Mouse (Mus musculus): ENCODE data around the gene Gdpd3. TPM values are rescaled to one million over a fixed set of nuclear protein-coding genes. Genes with fewer than 3 reads are reported as not detected.
A peak's percentile ranks its signal among the peaks of the same experiment; 100 is the strongest.

The Gdpd3 gene
- polyA plus RNA-seq, 1 experiment = 35.7 TPM

DNA sequence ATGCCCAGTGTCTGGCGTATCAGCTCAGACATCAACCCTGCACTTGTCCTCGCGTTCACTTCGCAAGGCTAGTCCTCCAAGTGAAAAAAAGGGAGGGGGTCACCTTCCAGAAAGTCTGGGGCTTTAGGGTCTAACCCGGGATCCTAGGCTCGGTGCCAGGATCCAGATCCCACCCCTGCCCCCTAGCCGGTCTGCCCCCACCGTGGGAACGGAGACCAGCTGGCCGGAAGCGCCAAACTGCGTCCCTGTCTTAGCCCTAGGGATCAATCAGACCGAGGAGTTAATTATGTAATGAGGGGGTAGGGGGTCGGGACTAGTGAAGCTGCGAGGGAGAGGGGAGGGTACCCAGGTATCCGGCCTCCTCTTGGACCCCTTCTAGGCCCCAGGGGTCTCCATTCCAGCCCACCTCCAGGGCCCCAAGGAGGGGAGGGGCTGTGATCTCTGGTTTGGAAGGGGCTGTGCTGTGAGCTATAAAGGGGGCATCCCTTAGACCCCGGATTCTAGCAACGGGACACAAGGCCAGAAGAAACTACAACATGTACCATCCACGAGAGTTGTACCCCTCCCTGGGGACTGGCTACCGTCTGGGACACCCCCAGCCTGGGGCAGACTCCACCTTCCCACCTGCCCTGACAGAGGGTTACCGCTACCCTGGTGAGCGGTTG lies 15.0 kb downstream of the Gdpd3 start, which contains the start of gene Tbx6:
Gene Tbx6 (plus strand): TSS at position 513 of the 665 bp plus-strand sequence.
- 14% methylated on average over 22 of the region's 22 CpGs for WGBS

DNA sequence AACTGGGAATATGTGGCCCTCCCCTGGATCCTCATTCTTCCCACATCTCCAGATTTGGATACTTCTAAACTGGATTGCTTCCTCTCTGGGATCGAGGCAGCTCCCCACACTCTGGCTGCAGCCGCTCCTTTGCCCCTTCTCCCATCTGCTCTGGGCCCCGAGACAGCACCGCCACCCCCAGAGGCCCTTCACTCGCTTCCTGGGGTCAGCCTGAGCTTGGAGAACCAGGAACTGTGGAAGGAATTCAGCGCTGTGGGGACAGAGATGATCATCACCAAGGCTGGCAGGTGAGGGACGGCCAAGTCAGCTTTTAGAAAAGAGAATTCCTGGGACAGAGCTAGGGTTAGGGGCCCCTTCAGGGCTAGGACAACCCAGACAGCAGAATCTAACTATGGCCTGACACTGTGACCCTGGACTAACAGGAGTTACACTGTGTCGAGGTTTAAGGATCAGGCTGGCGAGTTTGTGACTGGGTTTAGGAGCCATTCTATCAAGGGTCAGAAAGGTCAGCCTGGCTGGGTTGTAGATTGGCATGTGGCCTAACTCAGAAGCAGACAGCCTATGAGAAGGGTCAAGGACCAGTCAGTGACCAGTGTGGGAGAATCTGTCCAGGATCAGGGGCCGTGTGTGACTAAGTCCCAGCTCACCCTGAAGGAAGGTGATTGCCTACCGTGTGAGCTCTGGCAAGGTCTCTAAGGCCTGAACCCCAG lies 15.7 kb downstream of the Gdpd3 start:
- no peak for DNase-seq
- no peak overlapping the region for H3K4me3 ChIP-seq (replicated peaks; ENCODE audit: extremely low read depth, low read depth, low read length)
- 57% methylated on average over 11 of the region's 11 CpGs for whole genome bisulfite sequencing
- peaks cover 21% of the 10 kb centered on the region for H3K4me1 ChIP-seq (ENCODE audit: control insufficient read depth, insufficient read depth, low read length)
- no peak for TF ChIP-seq POLR2A (IDR thresholded peaks at IDR 0.05; ENCODE audit: borderline replicate concordance, extremely low read depth, low read depth, low read length)
- no peak for TF ChIP-seq CTCF (IDR thresholded peaks at IDR 0.05; ENCODE audit: insufficient read depth, low read length)

More for the DNA sequence above, 15.0 kb downstream of the Gdpd3 start, which contains the start of gene Tbx6:
- peak within 1 kb of the TSS; percentile 31 for H3K4me3 ChIP-seq (replicated peaks; ENCODE audit: extremely low read depth, low read depth, low read length)
- peaks cover 21% of the 10 kb centered on the region for H3K4me1 ChIP-seq (ENCODE audit: control insufficient read depth, insufficient read depth, low read length)
- TF ChIP-seq CTCF (IDR thresholded peaks at IDR 0.05; ENCODE audit: insufficient read depth, low read length) (no peak), POLR2A (IDR thresholded peaks at IDR 0.05; ENCODE audit: borderline replicate concordance, extremely low read depth, low read depth, low read length) (peak; percentile 38; the same call in 1 of the 2 replicates)
- no peak for DNase-seq

DNA sequence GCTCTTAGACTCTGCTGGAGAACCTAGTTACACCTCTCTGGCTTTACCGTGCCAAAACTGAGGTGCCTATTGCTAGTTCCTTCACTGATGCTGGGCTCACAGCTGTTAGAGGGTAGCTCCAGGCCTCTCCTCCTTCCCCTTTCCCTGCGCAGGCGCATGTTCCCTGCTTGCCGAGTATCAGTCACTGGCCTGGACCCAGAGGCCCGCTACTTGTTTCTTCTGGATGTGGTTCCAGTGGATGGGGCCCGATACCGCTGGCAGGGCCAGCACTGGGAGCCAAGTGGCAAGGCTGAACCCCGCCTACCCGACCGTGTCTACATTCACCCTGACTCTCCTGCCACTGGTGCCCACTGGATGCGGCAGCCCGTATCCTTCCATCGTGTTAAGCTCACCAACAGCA lies 16.6 kb downstream of the Gdpd3 start:
- no peak for TF ChIP-seq POLR2A (IDR thresholded peaks at IDR 0.05; ENCODE audit: borderline replicate concordance, extremely low read depth, low read depth, low read length)
- TF ChIP-seq CTCF (IDR thresholded peaks at IDR 0.05; ENCODE audit: insufficient read depth, low read length) = no peak
- Histone ChIP-seq H3K4me1 (ENCODE audit: control insufficient read depth, insufficient read depth, low read length) (peaks cover 19% of the 10 kb centered on the region), H3K4me3 (replicated peaks; ENCODE audit: extremely low read depth, low read depth, low read length) (no peak overlapping the region)
- 77% methylated on average over 13 of the region's 13 CpGs for WGBS
- no peak for DNase-seq

- H3K4me1 ChIP-seq (ENCODE audit: control insufficient read depth, insufficient read depth, low read length) = peaks cover 5% of the 10 kb centered on the region; the same call in 1 of the 2 replicates
- TF ChIP-seq CTCF (IDR thresholded peaks at IDR 0.05; ENCODE audit: insufficient read depth, low read length) = no peak
- no peak for TF ChIP-seq POLR2A (IDR thresholded peaks at IDR 0.05; ENCODE audit: borderline replicate concordance, extremely low read depth, low read depth, low read length)
- no peak overlapping the region for H3K4me3 ChIP-seq (replicated peaks; ENCODE audit: extremely low read depth, low read depth, low read length)
- WGBS = 79% methylated on average over 7 of the region's 7 CpGs
- DNase-seq = no peak
These were observed 18.3 kb downstream of the Gdpd3 start for GRCm38 (mm10) chr7:126784469-126784868.

- DNase-seq = no peak
- WGBS = 70% methylated on average over 4 of the region's 4 CpGs
- Histone ChIP-seq H3K4me1 (ENCODE audit: control insufficient read depth, insufficient read depth, low read length) (peaks cover 5% of the 10 kb centered on the region; the same call in 1 of the 2 replicates), H3K4me3 (replicated peaks; ENCODE audit: extremely low read depth, low read depth, low read length) (no peak overlapping the region)
- TF ChIP-seq CTCF (IDR thresholded peaks at IDR 0.05; ENCODE audit: insufficient read depth, low read length) (no peak), POLR2A (IDR thresholded peaks at IDR 0.05; ENCODE audit: borderline replicate concordance, extremely low read depth, low read depth, low read length) (no peak)
These were observed 18.9 kb downstream of the Gdpd3 start for GRCm38 (mm10) chr7:126785056-126785455.

DNA sequence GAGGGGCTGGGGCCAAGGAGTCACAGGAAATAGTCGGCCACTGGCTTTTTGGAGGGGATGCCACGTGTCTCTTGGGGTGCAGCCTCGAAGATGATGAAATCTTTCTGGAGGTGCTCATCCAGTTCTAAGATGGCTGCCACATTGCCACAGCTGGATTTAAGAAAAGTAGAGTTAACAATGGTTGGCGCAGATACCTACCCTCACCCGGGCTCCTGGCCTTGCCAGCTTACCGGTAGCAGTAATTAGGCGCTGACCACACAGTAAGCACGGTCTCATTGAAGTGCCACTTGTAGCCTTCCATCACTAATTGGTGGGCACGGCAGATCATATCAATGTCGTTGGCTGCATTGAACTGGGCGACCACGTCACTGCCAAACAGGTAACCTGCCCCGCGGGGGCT lies 20.0 kb downstream of the Gdpd3 start:
- 86% methylated on average over 14 of the region's 14 CpGs for WGBS
- H3K4me3 ChIP-seq (replicated peaks; ENCODE audit: extremely low read depth, low read depth, low read length) = no peak overlapping the region
- TF ChIP-seq CTCF (IDR thresholded peaks at IDR 0.05; ENCODE audit: insufficient read depth, low read length) (no peak), POLR2A (IDR thresholded peaks at IDR 0.05; ENCODE audit: borderline replicate concordance, extremely low read depth, low read depth, low read length) (no peak)
- no peak for DNase-seq
- H3K4me1 ChIP-seq (ENCODE audit: control insufficient read depth, insufficient read depth, low read length) = peaks cover 6% of the 10 kb centered on the region; the same call in 1 of the 2 replicates

DNA sequence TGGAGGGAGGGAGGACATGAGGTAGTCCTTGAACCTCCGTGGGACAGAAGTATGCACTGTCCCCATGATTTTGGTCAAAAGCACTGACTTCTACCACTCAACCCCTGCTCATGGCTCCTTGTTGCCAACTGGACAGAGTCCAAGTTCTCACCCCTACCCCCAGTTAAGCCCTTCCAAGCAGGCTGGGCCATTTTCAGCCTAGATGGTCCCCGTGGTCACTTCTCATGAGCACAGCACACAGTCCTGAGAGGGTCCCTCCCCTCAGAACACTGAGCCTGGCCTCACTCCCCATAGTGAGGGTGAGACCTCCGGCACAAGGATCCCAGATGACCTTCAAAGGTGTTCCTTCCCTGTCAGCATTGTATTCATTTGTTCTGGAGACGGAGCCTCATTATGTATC lies 23.0 kb downstream of the Gdpd3 start:
- TF ChIP-seq POLR2A (IDR thresholded peaks at IDR 0.05; ENCODE audit: borderline replicate concordance, extremely low read depth, low read depth, low read length) = no peak
- no peak for TF ChIP-seq CTCF (IDR thresholded peaks at IDR 0.05; ENCODE audit: insufficient read depth, low read length)
- no peak overlapping the region for H3K4me3 ChIP-seq (replicated peaks; ENCODE audit: extremely low read depth, low read depth, low read length)
- 76% methylated on average over 4 of the region's 4 CpGs for WGBS
- H3K4me1 ChIP-seq (ENCODE audit: control insufficient read depth, insufficient read depth, low read length) = peaks cover 6% of the 10 kb centered on the region; the same call in 1 of the 2 replicates
- DNase-seq = no peak

DNA sequence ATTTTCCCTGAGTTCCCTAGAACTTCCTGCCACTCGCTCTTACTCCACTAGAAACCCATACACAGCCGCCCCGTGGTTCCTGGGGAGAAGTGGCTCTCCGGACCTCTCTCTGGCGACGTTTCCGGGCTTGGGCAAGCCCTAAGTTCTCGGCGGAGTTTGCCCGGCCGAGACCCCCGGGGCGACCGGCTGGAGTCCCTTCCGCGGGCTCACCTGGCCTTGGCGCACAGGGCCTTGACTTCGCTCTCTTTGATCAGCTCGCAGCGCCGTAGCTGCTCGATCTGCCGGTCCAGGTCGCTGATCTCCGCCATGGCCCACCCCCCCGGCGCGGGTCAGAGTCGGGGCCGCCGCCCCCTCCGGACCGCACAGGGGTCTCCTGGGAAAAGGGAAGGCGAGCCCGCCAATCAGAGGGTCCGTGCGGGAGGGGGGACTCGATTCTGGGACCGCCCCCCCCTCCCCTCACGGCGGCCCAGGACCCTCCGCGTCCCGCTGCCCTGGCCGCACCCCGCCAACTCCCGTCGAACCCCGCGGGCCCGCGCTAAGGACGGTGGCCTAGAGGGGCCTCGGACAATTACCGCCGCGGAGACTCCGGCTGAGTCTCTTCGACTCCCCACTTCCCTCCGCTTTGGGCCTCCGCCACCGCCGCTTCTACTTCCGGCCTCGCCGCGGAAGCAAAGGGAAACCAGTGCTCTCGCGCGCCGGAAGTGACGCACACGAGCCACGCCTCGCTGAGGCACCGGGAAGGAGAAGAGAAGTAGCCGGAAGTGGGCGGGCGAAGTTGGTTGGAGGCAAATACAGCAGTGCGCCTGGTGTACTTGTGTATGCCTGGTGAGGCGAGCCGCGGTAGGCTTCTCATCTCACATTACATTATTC lies 26.0 kb downstream of the Gdpd3 start, which contains the start of gene Ppp4c:
Gene Ppp4c (minus strand): TSS at position 646 of the 870 bp plus-strand sequence.
- under 1% methylated on average over 83 of the region's 83 CpGs for WGBS
- Histone ChIP-seq H3K4me3 (replicated peaks; ENCODE audit: extremely low read depth, low read depth, low read length) (peak within 1 kb of the TSS; percentile 71), H3K4me1 (ENCODE audit: control insufficient read depth, insufficient read depth, low read length) (peaks cover 6% of the 10 kb centered on the region)
- DNase-seq = peak; percentile 93
- TF ChIP-seq POLR2A (IDR thresholded peaks at IDR 0.05; ENCODE audit: borderline replicate concordance, extremely low read depth, low read depth, low read length) = peak; percentile 82
- TF ChIP-seq CTCF (IDR thresholded peaks at IDR 0.05; ENCODE audit: insufficient read depth, low read length) = no peak

Data from lung, adult 2 months (tissue).